20 mouse cellular contexts compared by ENCODE assay signal in the genomic region with DNA sequence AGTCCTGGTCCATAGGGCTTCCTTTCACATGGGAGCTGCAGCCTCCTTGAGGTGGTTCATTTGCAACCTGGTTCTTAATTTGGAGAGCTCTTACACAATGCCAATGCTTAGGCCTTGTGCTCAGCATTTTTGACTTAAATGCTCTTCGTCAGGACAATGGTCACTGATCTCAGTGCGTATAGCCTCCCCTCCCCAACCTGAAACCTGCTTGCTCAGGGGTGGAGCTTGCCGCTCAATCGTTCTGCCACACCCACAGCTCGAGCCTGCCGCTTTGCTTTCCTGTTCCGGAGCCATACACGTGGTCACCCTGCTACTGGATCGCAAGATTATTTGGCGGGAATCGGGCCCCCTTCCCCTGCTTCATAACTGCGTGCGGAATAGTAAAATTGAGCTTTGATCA.
DNase-seq lines count a peak whose midpoint lies in the region; TF ChIP-seq lines count a peak whose summit lies in the region.
"Had no signal": no experiment of that assay in that cellular context is flagged by ENCODE, and none has a peak within 500 bp of the region (broad histone marks: within the 10 kb centered on the region; RNA-seq: fewer than 3 reads in every experiment).

No protein-coding gene starts in this region.

- intact Hi-C loops in heart, postnatal 36 days (cut with DNase I), result no loop called here

- no peak overlapping the region for H3K27ac ChIP-seq in ES-E14 (ENCODE audit: insufficient read depth, low read depth, low read length, poor library complexity, severe bottlenecking)
- H3K27ac ChIP-seq: embryonic facial prominence, embryonic 10.5 days; embryonic facial prominence, embryonic 12.5 days; forebrain, embryonic 13.5 days; forebrain, embryonic 15.5 days had no signal

- peaks cover 4 to 6% of the 10 kb centered on the region in 2 experiments; a peak in 3 of 4 replicates for H3K4me1 ChIP-seq in ES-E14 (ENCODE audit: control insufficient read depth in 2 of 2, insufficient read depth in 2 of 2, low read length in 2 of 2, poor library complexity in 1 of 2)
- H3K4me1 ChIP-seq: embryonic facial prominence, embryonic 10.5 days; embryonic facial prominence, embryonic 12.5 days; forebrain, embryonic 13.5 days; forebrain, embryonic 15.5 days had no signal

- no peaks in the 10 kb centered on the region for H3K36me3 ChIP-seq in ES-E14 (ENCODE audit: control insufficient read depth, insufficient read depth, low read length, poor library complexity, severe bottlenecking)
- H3K36me3 ChIP-seq: embryonic facial prominence, embryonic 10.5 days; embryonic facial prominence, embryonic 12.5 days; forebrain, embryonic 15.5 days had no signal

- peak; percentile 52 for DNase-seq in heart, adult 11 months
- no peak for DNase-seq in heart, postnatal 36 days
- DNase-seq in ES-E14 (ENCODE audit: low read depth, low spot score) (peak; percentile 12), ZHBTc4 (ENCODE audit: low read depth, low spot score) (peak; percentile 77)
- no peak for DNase-seq in Muller cell, postnatal 12 days (ENCODE audit: inconsistent ontology term)
- DNase-seq in layer of hippocampus, adult 11-12 months (ENCODE audit: low spot score), result no peak
- DNase-seq: adrenal gland, adult 8-10 months; adrenal gland, postnatal 14 days; adrenal gland, postnatal 36 days; B cell, adult 2 months; cerebellum, adult 11-12 months; cerebellum, adult 2 months; cerebellum, adult 9-10 months; cerebellum, postnatal 10 days; cerebellum, postnatal 25 days; forebrain, postnatal 0 days had no signal

- H3K9me3 ChIP-seq in ES-E14 (ENCODE audit: control insufficient read depth, insufficient read depth, low read depth, low read length), result no peaks in the 10 kb centered on the region
- H3K9me3 ChIP-seq: embryonic facial prominence, embryonic 12.5 days; forebrain, embryonic 15.5 days had no signal

- in situ Hi-C loops in ES-E14 (cut with MboI; ENCODE audit: low sequenced_read_pairs in 2 of 2, unreplicated experiment in 2 of 2), result no loop called here

- H3K9ac ChIP-seq in ES-E14 (ENCODE audit: insufficient read depth, low read depth, low read length, poor library complexity, severe bottlenecking), result peak overlapping the region; percentile 23; the same call in 1 of the 2 replicates
- H3K9ac ChIP-seq: embryonic facial prominence, embryonic 12.5 days; forebrain, embryonic 13.5 days; forebrain, embryonic 15.5 days; forebrain, postnatal 0 days had no signal

- H3K4me3 ChIP-seq in ES-E14 (ENCODE audit: insufficient read depth in 1 of 2, low read depth in 1 of 2, low read length in 2 of 2, poor library complexity in 1 of 2, severe bottlenecking in 1 of 2), result peak overlapping the region; percentile 14 to 28; a peak in 1 of 4 replicates
- H3K4me3 ChIP-seq: embryonic facial prominence, embryonic 10.5 days; embryonic facial prominence, embryonic 12.5 days; forebrain, embryonic 13.5 days; forebrain, embryonic 15.5 days had no signal

TF ChIP-seq in ES-E14, 5 proteins besides CTCF, POLR2A, EP300 and RAD21:
- TF ChIP-seq ZNF384 (IDR thresholded peaks at IDR 0.05; ENCODE audit: low read depth, low read length) (no peak), ZC3H11A (IDR thresholded peaks at IDR 0.05; ENCODE audit: borderline replicate concordance, low read depth, low read length) (no peak), HCFC1 (IDR thresholded peaks at IDR 0.05; ENCODE audit: borderline replicate concordance, insufficient read depth, low read length) (no peak), CHD2 (IDR thresholded peaks at IDR 0.05; ENCODE audit: low read depth, low read length) (no peak), MAFK (IDR thresholded peaks at IDR 0.05; ENCODE audit: insufficient read depth, low read depth, low read length) (no peak)

Comparison
In these comparisons a context has a peak if more than half of its experiments do, and no peak if none do; other contexts are left out.
1. DNase-seq: peak in heart, adult 11 months (single experiment), ES-E14 (single experiment) and ZHBTc4 (single experiment); none in heart, postnatal 36 days (0 of 2), Muller cell, postnatal 12 days (single experiment) and layer of hippocampus, adult 11-12 months (single experiment).